Mouse (Mus musculus) CH12.LX (cell line): ENCODE measurements around the gene Cisd2. TPM values are rescaled to one million over a fixed set of nuclear protein-coding genes. Genes with fewer than 3 reads are reported as not detected.
A peak's percentile ranks its signal among the peaks of the same experiment; 100 is the strongest.

Experiments
- DNase-seq: peaks from one replicate; pipeline ENCODE4 v3.0.0-alpha.2; 2013; ENCODE audit errors: extremely low read depth
- H3K27ac ChIP-seq: 2 replicates; pipeline ENCODE4 v1.5.1; 2012; ENCODE audit warnings: low read depth, mild to moderate bottlenecking, control low read depth, moderate library complexity; ENCODE audit not compliant: insufficient read depth
- H3K27me3 ChIP-seq: replicated peaks from 2 replicates; pipeline ENCODE3; 2012; ENCODE audit warnings: inconsistent platforms
- H3K36me3 ChIP-seq, 2 experiments: replicated peaks in 1 of 2; 2 replicates each; pipeline versions ENCODE3 to v1.6.1; 2012; ENCODE audit warnings: inconsistent platforms in 1 of 2, low read length in 1 of 2, mild to moderate bottlenecking in 1 of 2, mixed read lengths in 1 of 2, moderate library complexity in 1 of 2; ENCODE audit not compliant: control insufficient read depth in 1 of 2, insufficient read depth in 1 of 2
- H3K4me1 ChIP-seq, 2 experiments: 2 replicates each; pipeline ENCODE4 v1.6.1; 2012; ENCODE audit warnings: inconsistent platforms in 1 of 2, moderate library complexity in 1 of 2; ENCODE audit not compliant: insufficient read depth in 2 of 2, control insufficient read depth in 1 of 2
- H3K4me2 ChIP-seq: 2 replicates; pipeline ENCODE4 v1.6.1; 2012; ENCODE audit warnings: low read depth, mild to moderate bottlenecking, control low read depth; ENCODE audit not compliant: poor library complexity, insufficient read depth, severe bottlenecking
- H3K4me3 ChIP-seq, 3 experiments: fragments of 150-350 bp in 1 of 3; sonication (generic) in 1 of 3; replicated peaks in 1 of 3; 2 replicates each; pipeline versions ENCODE3 to v1.5.1; 2011 to 2012; ENCODE audit warnings: low read depth in 2 of 3, low read length in 2 of 3, mild to moderate bottlenecking in 2 of 3, moderate library complexity in 2 of 3, control low read depth in 1 of 3, improper control_type of control experiment in 1 of 3, inconsistent platforms in 1 of 3, mixed read lengths in 1 of 3; ENCODE audit not compliant: poor library complexity in 1 of 3
- H3K79me2 ChIP-seq: replicated peaks from 2 replicates; pipeline ENCODE4 v1.6.1; 2012; ENCODE audit warnings: mild to moderate bottlenecking, moderate library complexity; ENCODE audit not compliant: control insufficient read depth, poor library complexity, insufficient read depth, severe bottlenecking; ENCODE audit errors: extremely low read depth
- H3K9ac ChIP-seq: 2 replicates; pipeline ENCODE4 v1.6.1; 2012; ENCODE audit warnings: low read depth, mild to moderate bottlenecking, control low read depth, moderate library complexity; ENCODE audit not compliant: insufficient read depth
- H3K9me3 ChIP-seq: replicated peaks from 2 replicates; pipeline ENCODE3; 2012; ENCODE audit warnings: low read length, inconsistent platforms, mixed read lengths
- BHLHE40 ChIP-seq: IDR thresholded peaks from 2 replicates; pipeline ENCODE4 v1.6.1; 2011; ENCODE audit warnings: mild to moderate bottlenecking, low read depth, low read length, improper control_type of control experiment
- CHD2 ChIP-seq: IDR thresholded peaks from 2 replicates; pipeline ENCODE4 v1.6.1; 2011; ENCODE audit warnings: low read length, improper control_type of control experiment
- CTCF ChIP-seq, 2 experiments: IDR thresholded peaks in 1 of 2; conservative IDR thresholded peaks in 1 of 2; 2 replicates each; pipeline ENCODE4 v1.5.1; 2011 to 2012; ENCODE audit warnings: low read depth in 2 of 2, low read length in 2 of 2, improper control_type of control experiment in 1 of 2, inconsistent platforms in 1 of 2, mild to moderate bottlenecking in 1 of 2, moderate library complexity in 1 of 2
- E2F4 ChIP-seq: IDR thresholded peaks from 2 replicates; pipeline ENCODE4 v1.6.1; 2011; ENCODE audit warnings: low read depth, low read length, improper control_type of control experiment; ENCODE audit not compliant: insufficient replicate concordance
- ELF1 ChIP-seq: IDR thresholded peaks from 2 replicates; pipeline ENCODE4 v1.6.1; 2014; ENCODE audit warnings: low read depth, mild to moderate bottlenecking, inconsistent platforms, low read length, improper control_type of control experiment
- EP300 ChIP-seq: IDR thresholded peaks from 2 replicates; pipeline ENCODE4 v1.6.1; 2011; ENCODE audit warnings: low read length, improper control_type of control experiment
- ETS1 ChIP-seq: conservative IDR thresholded peaks from 2 replicates; pipeline ENCODE4 v1.6.1; 2012; ENCODE audit warnings: low read depth, mild to moderate bottlenecking, inconsistent platforms, low read length, improper control_type of control experiment, moderate library complexity
- GABPA ChIP-seq: IDR thresholded peaks from 2 replicates; pipeline ENCODE4 v1.6.1; 2012; ENCODE audit warnings: low read depth, low read length, improper control_type of control experiment, inconsistent platforms; ENCODE audit not compliant: insufficient replicate concordance
- HCFC1 ChIP-seq: IDR thresholded peaks from 2 replicates; pipeline ENCODE4 v1.6.1; 2012; ENCODE audit warnings: low read depth, mild to moderate bottlenecking, inconsistent platforms, low read length, improper control_type of control experiment
- JUN ChIP-seq: IDR thresholded peaks from 2 replicates; pipeline ENCODE4 v1.6.1; 2011; ENCODE audit warnings: low read depth, mild to moderate bottlenecking, low read length, improper control_type of control experiment, moderate library complexity; ENCODE audit not compliant: insufficient read depth
- JUND ChIP-seq: conservative IDR thresholded peaks from 2 replicates; pipeline ENCODE4 v1.6.1; 2011; ENCODE audit warnings: low read depth, low read length, improper control_type of control experiment
- MAFK ChIP-seq: IDR thresholded peaks from 2 replicates; pipeline ENCODE4 v1.6.1; 2011; ENCODE audit warnings: low read length, improper control_type of control experiment; ENCODE audit not compliant: insufficient replicate concordance
- MEF2A ChIP-seq: IDR thresholded peaks from 2 replicates; pipeline ENCODE4 v1.6.1; 2014; ENCODE audit warnings: low read depth, mild to moderate bottlenecking, inconsistent platforms, low read length, improper control_type of control experiment, borderline replicate concordance
- MXI1 ChIP-seq: IDR thresholded peaks from 2 replicates; pipeline ENCODE4 v1.6.1; 2011; ENCODE audit warnings: mild to moderate bottlenecking, low read depth, low read length, improper control_type of control experiment
- NELFE ChIP-seq: IDR thresholded peaks from 2 replicates; pipeline ENCODE4 v1.6.1; 2011; ENCODE audit warnings: low read depth, low read length, improper control_type of control experiment
- POLR2AphosphoS2 ChIP-seq: IDR thresholded peaks from 2 replicates; pipeline ENCODE4 v1.6.1; 2011; ENCODE audit warnings: low read depth, low read length, improper control_type of control experiment
- RAD21 ChIP-seq: IDR thresholded peaks from 2 replicates; pipeline ENCODE4 v1.6.1; 2011; ENCODE audit warnings: low read depth, mild to moderate bottlenecking, low read length, improper control_type of control experiment, moderate library complexity
- RCOR1 ChIP-seq: conservative IDR thresholded peaks from 2 replicates; pipeline ENCODE4 v1.6.1; 2012; ENCODE audit warnings: low read depth, mild to moderate bottlenecking, inconsistent platforms, low read length, improper control_type of control experiment
- SIN3A ChIP-seq: IDR thresholded peaks from 2 replicates; pipeline ENCODE4 v1.6.1; 2012; ENCODE audit warnings: low read length, improper control_type of control experiment, inconsistent platforms
- TCF12 ChIP-seq: IDR thresholded peaks from 2 replicates; pipeline ENCODE4 v1.6.1; 2014; ENCODE audit warnings: low read depth, mild to moderate bottlenecking, inconsistent platforms, low read length, improper control_type of control experiment
- USF1 ChIP-seq: IDR thresholded peaks from 2 replicates; pipeline ENCODE4 v1.6.1; 2014; ENCODE audit warnings: low read depth, mild to moderate bottlenecking, inconsistent platforms, low read length, improper control_type of control experiment
- USF2 ChIP-seq: conservative IDR thresholded peaks from 2 replicates; pipeline ENCODE4 v1.6.1; 2011; ENCODE audit warnings: low read depth, low read length, improper control_type of control experiment
- ZNF384 ChIP-seq: IDR thresholded peaks from 2 replicates; pipeline ENCODE4 v1.6.1; 2012; ENCODE audit warnings: low read depth, low read length, improper control_type of control experiment, inconsistent platforms
- dilution Hi-C: fragments of 300-500 bp; cut with MboI; formaldehyde crosslinking; loops from 2 replicates; pipeline ENCODE4 v1.14.3; 2020; ENCODE audit warnings: low sequenced_read_pairs; ENCODE audit not compliant: extremely low pct_unique_long_range_greater_than_20kb, extremely low pct_ligation_motif_present
- in situ Hi-C: fragments of 300-500 bp; cut with MboI; formaldehyde crosslinking; loops from 3 replicates; pipeline ENCODE4 v1.14.3; 2019; ENCODE audit warnings: low sequenced_read_pairs, low pct_ligation_motif_present, low pct_unique_long_range_greater_than_20kb, mixed read lengths
- polyA plus RNA-seq: library from polyadenylated mRNA; unstranded; fragments of >175 nt; gene quantifications from 2 replicates; pipeline ENCODE4 v1.2.1, GENCODE M21; 2012; ENCODE audit warnings: low read depth; ENCODE audit not compliant: insufficient read length
- total RNA-seq, 2 experiments: library from RNA; depleted of rRNA; stranded (reverse); fragments of 300-350 nt in 1 of 2; fragments of >200 nt in 1 of 2; gene quantifications; 2 replicates each; pipeline ENCODE4 v1.2.3; 2012 to 2014

The Cisd2 gene
- total and polyA plus RNA-seq, 3 experiments: 36.4 to 62.0 (median 58.2) TPM

DNA sequence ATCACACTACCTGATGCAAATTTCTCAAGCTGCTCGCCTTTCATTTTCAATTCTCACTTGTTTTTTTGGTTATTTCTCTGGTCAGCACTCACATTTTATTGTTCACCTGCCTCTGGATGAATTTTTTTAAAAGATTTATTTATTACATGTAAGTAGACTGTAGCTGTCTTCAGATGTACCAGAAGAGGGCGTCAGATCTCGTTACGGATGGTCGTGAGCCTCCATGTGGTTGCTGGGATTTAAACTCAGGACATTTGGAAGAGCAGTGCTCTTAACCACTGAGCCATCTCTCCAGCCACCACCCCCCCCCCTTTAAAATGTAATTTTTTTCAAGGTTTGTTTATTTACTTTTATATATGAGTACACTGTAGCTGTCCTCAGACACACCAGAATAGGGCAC, 19.9 kb downstream of the Cisd2 start:
- H3K36me3 ChIP-seq: peaks cover 14 to 40% of the 10 kb centered on the region in 2 experiments

DNA sequence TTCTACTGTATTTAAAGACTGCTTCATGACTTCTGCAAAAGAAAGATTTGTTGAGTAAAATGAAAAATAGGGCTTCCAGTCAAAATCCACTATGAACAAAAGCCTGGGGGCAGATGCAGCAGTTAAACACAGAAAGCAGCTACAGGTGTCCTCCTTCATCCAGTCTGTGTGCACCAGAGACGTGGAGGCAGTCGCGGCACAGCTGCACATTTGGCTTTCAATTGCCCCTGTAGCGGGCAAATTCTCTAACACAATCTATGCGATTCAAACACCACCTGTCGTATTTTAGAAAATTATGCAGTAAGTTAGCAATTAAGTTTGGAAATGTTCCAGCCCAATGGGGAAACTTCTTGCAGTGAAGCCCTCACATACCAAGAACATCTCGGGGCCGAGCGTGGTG, 20.5 kb downstream of the Cisd2 start:
- Histone ChIP-seq H3K27ac (no peak overlapping the region), H3K36me3 (peaks cover 14 to 35% of the 10 kb centered on the region in 2 experiments), H3K79me2 (0 out of 2 replicates have a peak, but pooled peaks cover 2% of the 10 kb centered on the region), H3K9me3 (no peaks in the 10 kb centered on the region), H3K4me2 (no peak overlapping the region), H3K9ac (no peak overlapping the region)
- in situ Hi-C loops (loop anchor here (5.0 kb wide), 3 partner anchors 111 to 324 kb away; no protein-coding TSS in a partner anchor), dilution Hi-C loops (no loop called here)
- DNase-seq: no peak
- TF ChIP-seq MAFK: no peak
- 0 out of 2 replicates have a peak, but pooled peaks have one; percentile 28 for TF ChIP-seq CHD2
- no peak for TF ChIP-seq ZNF384
- no peak for TF ChIP-seq JUN
- TF ChIP-seq NELFE: no peak
- TF ChIP-seq ELF1: no peak
- no peak for TF ChIP-seq USF1
- TF ChIP-seq, all 38 proteins: peak for 1
- Histone ChIP-seq H3K4me3 (no peak overlapping the region), H3K27me3 (no peaks in the 10 kb centered on the region), H3K4me1 (peaks cover 2 to 17% of the 10 kb centered on the region in 2 experiments; a peak in 3 of 4 replicates)

More for the DNA sequence above, 19.9 kb downstream of the Cisd2 start:
- Histone ChIP-seq H3K9ac (no peak overlapping the region), H3K4me1 (peaks cover 2 to 17% of the 10 kb centered on the region in 2 experiments; a peak in 3 of 4 replicates), H3K4me3 (no peak overlapping the region), H3K4me2 (no peak overlapping the region), H3K27ac (no peak overlapping the region), H3K27me3 (no peaks in the 10 kb centered on the region), H3K9me3 (no peaks in the 10 kb centered on the region), H3K79me2 (peaks cover 2% of the 10 kb centered on the region; the same call in 1 of the 2 replicates)
- in situ Hi-C loops (loop anchor here (5.0 kb wide), 3 partner anchors 112 to 323 kb away; no protein-coding TSS in a partner anchor), dilution Hi-C loops (no loop called here)
- no peak for DNase-seq
- TF ChIP-seq USF2: no peak
- TF ChIP-seq CTCF (conservative IDR thresholded peaks at IDR 0.05 in 1 of 2, IDR thresholded peaks at IDR 0.05 in 1 of 2; ENCODE audit: low read depth in 2 of 2, low read length in 2 of 2): peak in 1 of 2 experiments; percentile 41; a peak in 2 of 4 replicates
- no peak for TF ChIP-seq JUN
- TF ChIP-seq RAD21: peak; percentile 3

DNA sequence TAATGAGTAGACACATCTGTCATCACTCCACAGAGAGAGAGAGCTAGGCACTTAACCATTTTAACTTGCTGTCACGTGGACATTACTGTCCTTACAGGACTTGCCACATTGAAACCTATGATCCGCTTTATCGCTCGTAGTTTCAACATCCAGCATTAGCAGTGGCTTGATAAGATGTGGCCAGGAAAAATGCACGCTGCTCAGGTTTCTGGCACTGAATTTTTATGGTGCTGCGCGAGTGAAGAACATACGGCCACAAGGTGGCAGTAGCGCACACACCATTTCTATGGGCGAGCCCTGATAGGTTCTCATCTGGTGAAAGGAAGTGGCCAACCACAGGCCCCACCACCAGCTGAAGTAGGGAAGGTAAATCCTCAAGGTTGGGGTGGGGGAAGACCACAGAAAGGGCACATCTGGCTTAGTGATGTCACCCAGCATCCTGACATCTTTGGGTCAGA, 21.5 kb downstream of the Cisd2 start:
- Histone ChIP-seq H3K27ac (no peak overlapping the region), H3K79me2 (no peaks in the 10 kb centered on the region), H3K9me3 (no peaks in the 10 kb centered on the region), H3K36me3 (peaks cover 12 to 29% of the 10 kb centered on the region in 2 experiments), H3K4me3 (no peak overlapping the region), H3K4me1 (peaks cover 2 to 17% of the 10 kb centered on the region in 2 experiments; a peak in 3 of 4 replicates), H3K27me3 (no peaks in the 10 kb centered on the region), H3K9ac (no peak overlapping the region), H3K4me2 (peak overlapping the region; percentile 41)
- in situ Hi-C loops (loop anchor here (5.0 kb wide), 3 partner anchors 110 to 325 kb away; no protein-coding TSS in a partner anchor), dilution Hi-C loops (no loop called here)
- DNase-seq: peak; percentile 100
- TF ChIP-seq ETS1 (peak; percentile 99), TCF12 (peak; percentile 96), BHLHE40 (peak; percentile 83), RAD21 (peak; percentile 98), SIN3A (peak; percentile 80), GABPA (no peak; the same call in 1 of the 2 replicates), HCFC1 (0 out of 2 replicates have a peak, but pooled peaks have one; percentile 41), JUND (peak; percentile 74; the same call in 1 of the 2 replicates), EP300 (peak; percentile 91), NELFE (peak; percentile 48; the same call in 1 of the 2 replicates), USF1 (peak; percentile 36; the same call in 1 of the 2 replicates), RCOR1 (0 out of 2 replicates have a peak, but pooled peaks have one; percentile 21), MXI1 (peak; percentile 78), POLR2AphosphoS2 (no peak; the same call in 1 of the 2 replicates), JUN (peak; percentile 88), MEF2A (peak; percentile 91), E2F4 (no peak)
